Mouse (Mus musculus) G1E (cell line): ENCODE measurements at regions not wholly inside any gene's neighbourhood (a gene's known extent, or its start where the extent isn't known, plus 50 kb on each side); places are given as distances from the start of the nearest gene placed in this dataset.

ENCODE experiments used
- ATAC-seq: 2 replicates; pipeline ENCODE4 v1.8.0; 2016; ENCODE audit warnings: mild to moderate bottlenecking; ENCODE audit not compliant: insufficient number of reproducible peaks, poor library complexity, low FRiP score, severe bottlenecking; ENCODE audit errors: extremely low read depth
- DNase-seq: peaks from one replicate; pipeline ENCODE4 v3.0.0; 2012; ENCODE audit warnings: low spot score
- H3K27me3 ChIP-seq: 2 replicates; pipeline ENCODE4 v1.6.1; 2012; ENCODE audit warnings: mild to moderate bottlenecking, low read length, inconsistent platforms; ENCODE audit not compliant: insufficient read depth
- H3K36me3 ChIP-seq: replicated peaks from 2 replicates; pipeline ENCODE3; 2012; ENCODE audit warnings: mild to moderate bottlenecking, inconsistent platforms
- H3K4me1 ChIP-seq: 2 replicates; pipeline ENCODE4 v1.6.1; 2012; ENCODE audit warnings: low read depth, low read length, inconsistent platforms, mixed read lengths; ENCODE audit not compliant: insufficient read depth
- H3K4me3 ChIP-seq: 2 replicates; pipeline ENCODE4 v1.5.1; 2012; ENCODE audit warnings: low read depth, mild to moderate bottlenecking, inconsistent platforms, low read length, moderate library complexity, mixed read lengths
- H3K9me3 ChIP-seq: replicated peaks from 2 replicates; pipeline ENCODE4 v1.6.1; 2012; ENCODE audit warnings: inconsistent platforms
- CTCF ChIP-seq: IDR thresholded peaks from 2 replicates; pipeline ENCODE4 v1.5.1; 2012; ENCODE audit warnings: low read depth, low read length, inconsistent platforms, mixed read lengths
- GATA1 ChIP-seq: IDR thresholded peaks from 2 replicates; pipeline ENCODE4 v1.6.1; 2012; ENCODE audit warnings: borderline replicate concordance, low read length, inconsistent platforms, mixed read lengths
- GATA2 ChIP-seq: IDR thresholded peaks from 2 replicates; pipeline ENCODE4 v1.6.1; 2012; ENCODE audit warnings: low read depth, low read length, inconsistent platforms, borderline replicate concordance
- POLR2AphosphoS5 ChIP-seq: IDR thresholded peaks from 2 replicates; pipeline ENCODE4 v1.6.1; 2012; ENCODE audit warnings: low read depth, low read length, inconsistent platforms; ENCODE audit not compliant: insufficient replicate concordance
- TAL1 ChIP-seq: conservative IDR thresholded peaks from 2 replicates; pipeline ENCODE4 v1.6.1; 2012; ENCODE audit warnings: low read depth, low read length, inconsistent platforms, mixed read lengths

DNA sequence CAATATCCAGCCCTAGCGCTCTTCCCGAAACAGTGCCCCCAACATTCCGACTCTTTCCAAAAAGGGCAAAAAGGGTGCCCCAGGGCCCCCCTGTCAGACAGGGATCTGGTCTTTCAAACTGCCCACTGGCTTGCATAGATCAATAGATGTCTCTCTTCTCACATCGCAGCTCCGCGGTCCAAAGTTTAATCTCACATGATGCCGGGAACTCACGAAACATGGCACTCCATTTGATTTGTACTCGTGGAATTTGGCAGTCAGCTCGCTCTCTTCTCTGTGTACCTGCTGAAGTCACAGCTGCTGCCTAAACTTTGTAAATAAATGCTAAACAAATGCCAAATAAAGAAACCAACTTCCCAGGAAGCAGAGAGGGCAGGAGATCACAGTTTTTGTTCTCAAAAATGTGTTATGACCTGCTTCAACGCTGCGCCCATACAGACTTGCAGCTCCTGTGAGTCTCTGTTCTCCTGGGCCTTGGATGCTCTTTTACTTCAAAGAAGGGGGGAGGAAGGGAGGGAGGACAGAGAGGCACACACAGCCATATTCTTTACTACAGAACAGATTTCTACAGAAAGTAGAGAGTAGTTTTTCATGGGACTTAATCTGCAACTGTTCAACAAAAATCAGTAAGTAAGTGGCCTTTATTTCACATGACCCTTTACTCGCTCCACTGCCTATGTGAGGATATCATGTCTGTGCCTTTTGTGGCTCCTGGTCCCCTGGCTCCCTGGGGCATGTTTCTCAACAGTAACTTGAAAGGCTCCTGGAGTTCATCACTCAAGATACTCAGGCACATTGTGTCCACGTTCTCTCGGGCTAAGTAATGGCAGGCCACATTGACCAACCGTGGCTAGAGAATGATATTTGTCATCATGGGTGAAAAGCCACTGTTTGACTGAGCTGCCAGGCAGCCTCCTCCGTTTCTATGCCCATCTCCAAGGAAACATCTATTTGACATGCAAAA, 254.6 kb downstream of the Dhx15 start:
- Histone ChIP-seq H3K4me1 (no peaks in the 10 kb centered on the region), H3K4me3 (no peak overlapping the region), H3K9me3 (peaks cover 30% of the 10 kb centered on the region), H3K36me3 (no peaks in the 10 kb centered on the region), H3K27me3 (no peaks in the 10 kb centered on the region)
- no peak for ATAC-seq
- DNase-seq, result no peak
- no peak for TF ChIP-seq POLR2AphosphoS5
- TF ChIP-seq GATA2, result no peak
- no peak for TF ChIP-seq GATA1
- TF ChIP-seq TAL1, result no peak
- no peak for TF ChIP-seq CTCF

DNA sequence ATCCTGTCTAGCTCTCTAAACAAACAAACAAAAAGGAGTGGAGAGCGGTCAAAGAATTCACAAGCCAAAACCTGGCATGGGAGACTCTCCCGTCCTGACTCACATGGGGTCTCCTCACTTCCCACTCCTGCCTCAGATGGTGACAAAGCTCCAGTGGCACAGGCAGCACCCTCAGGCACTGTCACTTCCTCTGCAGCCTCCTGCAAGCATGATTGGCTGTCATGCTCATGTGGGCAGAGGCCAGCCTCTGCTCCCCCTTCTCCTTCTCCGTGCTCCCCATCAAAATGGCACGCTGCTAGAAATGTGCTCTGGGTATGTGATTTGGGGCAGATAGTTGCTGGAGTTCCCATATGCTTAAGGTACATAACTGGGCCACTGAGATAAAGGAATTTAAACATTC, 255.4 kb downstream of the Dhx15 start:
- DNase-seq, result no peak
- no peaks in the 10 kb centered on the region for H3K4me1 ChIP-seq
- H3K9me3 ChIP-seq, result peaks cover 30% of the 10 kb centered on the region
- TF ChIP-seq TAL1, result no peak
- TF ChIP-seq POLR2AphosphoS5, result no peak
- no peak for TF ChIP-seq GATA1
- TF ChIP-seq GATA2, result no peak
- no peak for TF ChIP-seq CTCF
- H3K27me3 ChIP-seq, result no peaks in the 10 kb centered on the region
- no peak for ATAC-seq
- no peak overlapping the region for H3K4me3 ChIP-seq
- no peaks in the 10 kb centered on the region for H3K36me3 ChIP-seq

DNA sequence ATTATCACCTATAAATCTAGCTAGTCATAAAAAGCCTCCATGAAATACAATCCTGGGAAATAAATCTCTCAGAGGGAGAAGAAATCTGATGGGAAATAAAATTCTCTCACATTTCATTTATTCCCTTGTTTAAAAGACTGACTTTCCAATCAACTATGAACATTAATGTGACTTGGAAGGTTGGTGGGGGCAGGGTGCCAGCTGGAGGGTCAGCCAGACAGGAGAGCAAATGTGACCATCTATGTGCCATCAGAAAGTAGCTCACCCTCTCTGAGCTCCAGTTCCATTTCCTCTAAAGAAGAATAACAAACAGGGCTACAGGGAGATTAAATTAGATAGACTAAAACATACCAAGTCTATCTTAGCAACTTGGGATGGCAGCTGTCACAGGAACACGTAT, 257.0 kb downstream of the Dhx15 start:
- ATAC-seq, result no peak
- H3K9me3 ChIP-seq, result peaks cover 22% of the 10 kb centered on the region
- no peak overlapping the region for H3K4me3 ChIP-seq
- no peaks in the 10 kb centered on the region for H3K4me1 ChIP-seq
- H3K36me3 ChIP-seq, result no peaks in the 10 kb centered on the region
- no peaks in the 10 kb centered on the region for H3K27me3 ChIP-seq
- TF ChIP-seq GATA1, result no peak
- TF ChIP-seq CTCF, result no peak
- no peak for TF ChIP-seq TAL1
- no peak for TF ChIP-seq GATA2
- TF ChIP-seq POLR2AphosphoS5, result no peak
- no peak for DNase-seq

DNA sequence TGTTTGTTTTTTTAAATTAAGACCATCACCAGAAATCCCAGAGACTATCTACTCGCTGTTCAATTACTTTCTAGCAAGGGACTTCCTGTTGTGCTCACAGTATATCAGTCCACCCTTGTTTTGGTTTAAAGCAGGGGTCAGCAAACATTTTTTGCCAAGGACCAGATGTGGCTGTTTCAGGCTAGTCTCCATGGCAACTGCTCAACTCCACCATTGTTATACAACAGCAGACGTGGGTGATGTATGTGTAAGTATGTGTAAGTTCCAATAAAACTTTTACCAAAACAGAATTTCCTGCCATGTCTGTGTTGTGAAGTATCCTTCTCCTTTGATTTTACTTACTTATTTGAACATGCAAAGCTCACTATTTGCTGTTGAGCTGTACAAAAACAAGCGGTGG, 259.9 kb downstream of the Dhx15 start:
- no peak for ATAC-seq
- H3K4me1 ChIP-seq, result no peaks in the 10 kb centered on the region
- DNase-seq, result no peak
- no peak overlapping the region for H3K4me3 ChIP-seq
- peaks cover 16% of the 10 kb centered on the region for H3K9me3 ChIP-seq
- TF ChIP-seq POLR2AphosphoS5 (no peak), GATA2 (no peak), GATA1 (no peak), CTCF (no peak), TAL1 (no peak)
- H3K27me3 ChIP-seq, result no peaks in the 10 kb centered on the region
- H3K36me3 ChIP-seq, result no peaks in the 10 kb centered on the region

DNA sequence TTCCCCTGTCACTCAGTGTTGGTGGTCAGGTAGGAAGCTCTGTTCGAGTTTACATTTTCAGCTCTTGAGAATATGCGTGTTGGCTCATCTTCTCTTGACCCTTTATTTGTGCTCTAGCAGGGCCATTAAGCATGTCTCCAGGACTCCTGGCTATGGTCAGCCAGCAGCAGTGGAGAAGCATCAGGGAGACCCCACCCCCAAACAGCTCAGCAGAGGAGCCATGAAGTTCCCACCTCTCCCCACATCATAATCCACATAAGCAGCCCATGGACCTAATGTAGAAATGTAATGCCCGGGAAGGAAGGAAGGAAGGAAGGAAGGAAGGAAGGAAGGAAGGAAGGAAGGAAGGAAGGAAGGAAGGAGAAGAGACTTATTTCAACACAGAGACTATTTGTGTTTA, 261.5 kb downstream of the Dhx15 start:
- Histone ChIP-seq H3K27me3 (no peaks in the 10 kb centered on the region), H3K4me3 (no peak overlapping the region), H3K36me3 (no peaks in the 10 kb centered on the region), H3K9me3 (peaks cover 9% of the 10 kb centered on the region), H3K4me1 (no peaks in the 10 kb centered on the region)
- ATAC-seq (no peak), DNase-seq (no peak)
- TF ChIP-seq CTCF (no peak), GATA1 (no peak), TAL1 (no peak), POLR2AphosphoS5 (no peak)

DNA sequence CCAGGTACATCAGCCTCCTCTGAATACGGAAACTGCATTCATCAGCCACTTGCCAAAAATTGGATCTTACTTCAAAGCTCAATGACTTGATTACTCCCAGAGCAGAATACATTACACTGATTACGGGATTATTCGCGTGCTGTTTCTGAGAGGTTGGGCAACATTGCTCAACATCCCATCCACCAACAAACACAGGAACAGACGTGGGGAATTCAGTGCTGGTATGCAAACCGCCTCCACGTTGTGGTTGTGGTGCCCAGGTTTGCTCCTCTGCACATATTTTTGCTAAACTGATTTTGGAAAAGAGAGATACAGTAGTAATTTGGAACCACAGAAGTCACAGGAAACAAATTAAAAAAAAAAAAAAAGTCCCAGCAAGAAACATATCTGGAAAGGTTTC, 266.9 kb downstream of the Dhx15 start:
- TF ChIP-seq GATA2, result no peak
- Histone ChIP-seq H3K36me3 (no peaks in the 10 kb centered on the region), H3K9me3 (peaks cover 11% of the 10 kb centered on the region), H3K4me1 (no peaks in the 10 kb centered on the region), H3K4me3 (no peak overlapping the region), H3K27me3 (no peaks in the 10 kb centered on the region)
- ATAC-seq, result no peak
- DNase-seq, result no peak

DNA sequence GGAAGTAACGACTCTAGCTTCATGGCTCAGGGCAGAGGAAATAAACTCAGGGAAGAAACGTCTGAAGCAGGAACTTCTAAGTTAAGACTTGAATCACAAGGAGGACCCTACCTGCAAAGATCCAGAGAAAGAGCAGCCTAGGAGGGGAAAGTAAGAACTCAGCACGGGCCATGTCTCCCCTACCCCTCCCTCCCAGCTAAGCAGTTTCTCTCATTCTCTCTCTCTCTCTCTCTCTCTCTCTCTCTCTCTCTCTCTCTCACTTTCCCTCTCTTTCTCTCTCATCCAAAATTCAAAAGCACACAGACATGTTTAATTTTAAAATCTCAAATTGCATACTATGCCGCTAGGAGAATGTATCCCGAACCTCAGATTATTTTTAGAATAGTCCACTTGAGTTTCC, 267.3 kb downstream of the Dhx15 start:
- TF ChIP-seq GATA1 (no peak), GATA2 (no peak), CTCF (no peak), POLR2AphosphoS5 (no peak)
- ATAC-seq (no peak), DNase-seq (no peak)
- Histone ChIP-seq H3K4me1 (no peaks in the 10 kb centered on the region), H3K27me3 (no peaks in the 10 kb centered on the region), H3K36me3 (no peaks in the 10 kb centered on the region), H3K9me3 (peaks cover 15% of the 10 kb centered on the region), H3K4me3 (no peak overlapping the region)
